Mouse (Mus musculus) megakaryocyte, adult 5-6 weeks (primary cell): Measurements from ENCODE around the gene Ech1. TPM values are rescaled to one million over a fixed set of nuclear protein-coding genes. Genes with fewer than 3 reads are reported as not detected.

Experiments used
- ATAC-seq: 2 replicates; pipeline ENCODE4 v1.8.0; 2016; ENCODE audit warnings: mild to moderate bottlenecking, inconsistent platforms; ENCODE audit not compliant: poor library complexity, severe bottlenecking
- total RNA-seq, 2 experiments: library from RNA; stranded (forward) in 1 of 2; stranded (reverse) in 1 of 2; fragments of 153-499, 151-499 nt in 1 of 2; fragments of 221-1000, 200-1000 nt in 1 of 2; gene quantifications; 2 replicates each; pipeline versions ENCODE4 v1.2.3 to v1.2.4; 2015 to 2017

The Ech1 gene
- total RNA-seq, 2 experiments from 2014 or later, result 82.8 to 119 TPM

- no peak for ATAC-seq
These were observed 6.1 kb upstream of the Ech1 start for GRCm38 (mm10) chr7:28818861-28819452.

- ATAC-seq, result no peak
These were observed 5.4 kb upstream of the Ech1 start for GRCm38 (mm10) chr7:28819571-28819970.

GRCm38 (mm10) chr7:28820358-28821260, 4.4 kb upstream of the Ech1 start:
- ATAC-seq, result no peak

GRCm38 (mm10) chr7:28821261-28821831, 3.7 kb upstream of the Ech1 start:
- ATAC-seq, result no peak

GRCm38 (mm10) chr7:28822556-28822955, 2.5 kb upstream of the Ech1 start:
- no peak for ATAC-seq

GRCm38 (mm10) chr7:28822993-28823903, 1.8 kb upstream of the Ech1 start:
- no peak for ATAC-seq

- no peak for ATAC-seq
These were observed 1.1 kb upstream of the Ech1 start for GRCm38 (mm10) chr7:28823932-28824331.

- 0 out of 2 replicates have a peak, but pooled peaks have one; percentile 10 for ATAC-seq
These were observed 827 bp downstream of the Ech1 start for GRCm38 (mm10) chr7:28825686-28826401.

GRCm38 (mm10) chr7:28826402-28826772, 1.4 kb downstream of the Ech1 start:
- ATAC-seq, result no peak

- no peak for ATAC-seq
These were observed 2.3 kb downstream of the Ech1 start for GRCm38 (mm10) chr7:28827338-28827737.

- ATAC-seq, result no peak
These were observed 4.8 kb downstream of the Ech1 start for GRCm38 (mm10) chr7:28829821-28830220.

- ATAC-seq, result no peak
These were observed 6.0 kb downstream of the Ech1 start for GRCm38 (mm10) chr7:28830981-28831380.

- ATAC-seq, result no peak
These were observed 6.6 kb downstream of the Ech1 start for GRCm38 (mm10) chr7:28831411-28832125.

- peak; percentile 84 for ATAC-seq
These were observed 7.1 kb downstream of the Ech1 start for GRCm38 (mm10) chr7:28832137-28832536.

- ATAC-seq, result no peak
These were observed 8.8 kb downstream of the Ech1 start, which contains the start of gene Lgals4 for GRCm38 (mm10) chr7:28833723-28834347. Gene Lgals4 (plus strand): TSS chr7:28833854.

GRCm38 (mm10) chr7:28836936-28837335, 11.9 kb downstream of the Ech1 start:
- no peak for ATAC-seq

GRCm38 (mm10) chr7:28838331-28838730, 13.3 kb downstream of the Ech1 start:
- ATAC-seq, result peak; percentile 97

GRCm38 (mm10) chr7:28847273-28847672, 22.3 kb downstream of the Ech1 start:
- ATAC-seq, result no peak

GRCm38 (mm10) chr7:28849700-28850236, 24.8 kb downstream of the Ech1 start:
- no peak for ATAC-seq
